Mouse (Mus musculus) kidney, embryonic 14.5 days (tissue): ENCODE measurements around the gene Serp1. TPM values are rescaled to one million over a fixed set of nuclear protein-coding genes. Genes with fewer than 3 reads are reported as not detected.
"Not testable (repeated sequence)": the region's sequence is repeated elsewhere in the genome, so short reads cannot be mapped to it uniquely, and the experiment has no call there.

Experiments
- ATAC-seq: fragments of 200-750 bp; cut with Nextera tagmentation; 2 replicates; pipeline ENCODE4 v1.8.0; 2017; ENCODE audit warnings: moderate number of reproducible peaks, mild to moderate bottlenecking, moderate TSS enrichment, moderate library complexity; ENCODE audit not compliant: low FRiP score, low TSS enrichment
- H3K27ac ChIP-seq: fragments of 300-500 bp; sonication (generic); 2 replicates; pipeline ENCODE4 v1.5.1; 2014; ENCODE audit warnings: low read depth, mild to moderate bottlenecking, low read length, moderate library complexity, mixed read lengths
- H3K27me3 ChIP-seq: fragments of 300-500 bp; sonication (generic); 2 replicates; pipeline ENCODE4 v1.6.1; 2014; ENCODE audit warnings: mild to moderate bottlenecking, low read length; ENCODE audit not compliant: control insufficient read depth, insufficient read depth
- H3K36me3 ChIP-seq: fragments of 300-500 bp; sonication (generic); 2 replicates; pipeline ENCODE4 v1.6.1; 2014; ENCODE audit warnings: low read length, mixed read lengths; ENCODE audit not compliant: control insufficient read depth, insufficient read depth
- H3K4me1 ChIP-seq: fragments of 300-500 bp; sonication (generic); 2 replicates; pipeline ENCODE4 v1.6.1; 2014; ENCODE audit warnings: low read length, mixed read lengths; ENCODE audit not compliant: control insufficient read depth, insufficient read depth
- H3K4me2 ChIP-seq: fragments of 300-500 bp; sonication (generic); replicated peaks from 2 replicates; pipeline ENCODE4 v1.6.1; 2014; ENCODE audit warnings: low read depth, mild to moderate bottlenecking, low read length
- H3K4me3 ChIP-seq: fragments of 300-500 bp; sonication (generic); 2 replicates; pipeline ENCODE4 v1.5.1; 2014; ENCODE audit warnings: mild to moderate bottlenecking, low read length
- H3K9ac ChIP-seq: fragments of 300-500 bp; sonication (generic); 2 replicates; pipeline ENCODE4 v1.6.1; 2014; ENCODE audit warnings: low read depth, mild to moderate bottlenecking, low read length, moderate library complexity
- H3K9me3 ChIP-seq: fragments of 300-500 bp; sonication (generic); 2 replicates; pipeline ENCODE4 v1.6.1; 2016; ENCODE audit warnings: low read length; ENCODE audit not compliant: control insufficient read depth
- WGBS: fragments of 180-500 bp; shearing (Covaris S2); extraction: QIAGEN DNeasy Blood & Tissue Kit; methylation state at CpG from one replicate; pipeline ENCODE4 v1.1.7; 2014; 5-methylcytosine and 5-hydroxymethylcytosine counted together
- polyA plus RNA-seq: library from polyadenylated mRNA; unstranded; fragments of >200 nt; fragmentation: Nextera tagmentation; extraction: Ambion mirVana; gene quantifications from 2 replicates; pipeline ENCODE4 v1.2.1, GENCODE M21; 2014

The Serp1 gene
- polyA plus RNA-seq, 1 experiment from 2014 or later, result 130 TPM

GRCm38 (mm10) chr3:58490787-58491186 lies 34.9 kb downstream of the Serp1 start:
- Histone ChIP-seq H3K9ac (no peak overlapping the region), H3K4me2 (no peak overlapping the region), H3K4me1 (no peaks in the 10 kb centered on the region), H3K36me3 (no peaks in the 10 kb centered on the region), H3K27ac (no peak overlapping the region), H3K4me3 (no peak overlapping the region), H3K9me3 (no peaks in the 10 kb centered on the region), H3K27me3 (no peaks in the 10 kb centered on the region)
- no peak for ATAC-seq
- 76% methylated on average over 7 of the region's 7 CpGs for WGBS

GRCm38 (mm10) chr3:58487999-58488775 lies 37.5 kb downstream of the Serp1 start:
- no peak for ATAC-seq
- H3K4me1 ChIP-seq, result no peaks in the 10 kb centered on the region
- H3K27me3 ChIP-seq, result no peaks in the 10 kb centered on the region
- H3K9me3 ChIP-seq, result no peaks in the 10 kb centered on the region
- no peak overlapping the region for H3K27ac ChIP-seq
- no peak overlapping the region for H3K9ac ChIP-seq
- WGBS, result 80% methylated on average over 7 of the region's 8 CpGs
- no peaks in the 10 kb centered on the region for H3K36me3 ChIP-seq
- no peak overlapping the region for H3K4me2 ChIP-seq
- H3K4me3 ChIP-seq, result no peak overlapping the region

- H3K9ac ChIP-seq, result no peak overlapping the region
- no peak overlapping the region for H3K4me3 ChIP-seq
- no peak for ATAC-seq
- no peaks in the 10 kb centered on the region for H3K36me3 ChIP-seq
- H3K4me1 ChIP-seq, result no peaks in the 10 kb centered on the region
- no peaks in the 10 kb centered on the region for H3K9me3 ChIP-seq
- no peaks in the 10 kb centered on the region for H3K27me3 ChIP-seq
- no peak overlapping the region for H3K4me2 ChIP-seq
- H3K27ac ChIP-seq, result no peak overlapping the region
- WGBS, result 74% methylated on average over 3 of the region's 3 CpGs
Measured at GRCm38 (mm10) chr3:58487121-58487520, 38.6 kb downstream of the Serp1 start.

GRCm38 (mm10) chr3:58485883-58486282 lies 39.8 kb downstream of the Serp1 start:
- no peaks in the 10 kb centered on the region for H3K4me1 ChIP-seq
- H3K9ac ChIP-seq, result no peak overlapping the region
- no peaks in the 10 kb centered on the region for H3K36me3 ChIP-seq
- WGBS, result 79% methylated on average over 7 of the region's 7 CpGs
- H3K27ac ChIP-seq, result no peak overlapping the region
- no peak overlapping the region for H3K4me3 ChIP-seq
- no peak for ATAC-seq
- H3K9me3 ChIP-seq, result no peaks in the 10 kb centered on the region
- no peak overlapping the region for H3K4me2 ChIP-seq
- no peaks in the 10 kb centered on the region for H3K27me3 ChIP-seq

- 87% methylated on average over 2 of the region's 2 CpGs for WGBS
- no peaks in the 10 kb centered on the region for H3K27me3 ChIP-seq
- no peaks in the 10 kb centered on the region for H3K4me1 ChIP-seq
- ATAC-seq, result no peak
- H3K4me3 ChIP-seq, result no peak overlapping the region
- no peak overlapping the region for H3K9ac ChIP-seq
- H3K9me3 ChIP-seq, result no peaks in the 10 kb centered on the region
- no peak overlapping the region for H3K4me2 ChIP-seq
- no peak overlapping the region for H3K27ac ChIP-seq
- no peaks in the 10 kb centered on the region for H3K36me3 ChIP-seq
Measured at GRCm38 (mm10) chr3:58478755-58479455, 46.8 kb downstream of the Serp1 start.

GRCm38 (mm10) chr3:58475298-58475697 lies 50.4 kb downstream of the Serp1 start:
- not testable (repeated sequence) for H3K27ac ChIP-seq, H3K4me3 ChIP-seq, ATAC-seq, H3K9ac ChIP-seq, H3K4me2 ChIP-seq, H3K4me1 ChIP-seq, H3K27me3 ChIP-seq, H3K9me3 ChIP-seq, H3K36me3 ChIP-seq
- 100% methylated on average over 1 of the region's 1 CpGs for WGBS

Other genes with a start within 250 kb of the Serp1 start
- 16.1 and 17.9 TPM in 2 replicates for gene Tsc22d2, start 111.2 kb downstream of the Serp1 start, polyA plus RNA-seq
- 71.1 and 72.0 TPM in 2 replicates for gene Eif2a, start 71 bp downstream of the Serp1 start, polyA plus RNA-seq
- 30.6 and 31.5 TPM in 2 replicates for gene Selenot, start 50.7 kb upstream of the Serp1 start, polyA plus RNA-seq
- gene Erich6, start 111.3 kb upstream of the Serp1 start, polyA plus RNA-seq, result 0.14 TPM in 1 of 2 replicates, not detected in the other
- gene Siah2, start 166.5 kb upstream of the Serp1 start, polyA plus RNA-seq, result 4.6 and 5.5 TPM in 2 replicates